Mouse (Mus musculus) liver, adult (tissue): ENCODE measurements around the gene Gp1ba.

Experiments
- GATA4 ChIP-seq: IDR thresholded peaks from 2 replicates; pipeline ENCODE4 v1.6.1; 2014; ENCODE audit warnings: mild to moderate bottlenecking, low read length; ENCODE audit not compliant: insufficient replicate concordance

Gene Gp1ba

DNA sequence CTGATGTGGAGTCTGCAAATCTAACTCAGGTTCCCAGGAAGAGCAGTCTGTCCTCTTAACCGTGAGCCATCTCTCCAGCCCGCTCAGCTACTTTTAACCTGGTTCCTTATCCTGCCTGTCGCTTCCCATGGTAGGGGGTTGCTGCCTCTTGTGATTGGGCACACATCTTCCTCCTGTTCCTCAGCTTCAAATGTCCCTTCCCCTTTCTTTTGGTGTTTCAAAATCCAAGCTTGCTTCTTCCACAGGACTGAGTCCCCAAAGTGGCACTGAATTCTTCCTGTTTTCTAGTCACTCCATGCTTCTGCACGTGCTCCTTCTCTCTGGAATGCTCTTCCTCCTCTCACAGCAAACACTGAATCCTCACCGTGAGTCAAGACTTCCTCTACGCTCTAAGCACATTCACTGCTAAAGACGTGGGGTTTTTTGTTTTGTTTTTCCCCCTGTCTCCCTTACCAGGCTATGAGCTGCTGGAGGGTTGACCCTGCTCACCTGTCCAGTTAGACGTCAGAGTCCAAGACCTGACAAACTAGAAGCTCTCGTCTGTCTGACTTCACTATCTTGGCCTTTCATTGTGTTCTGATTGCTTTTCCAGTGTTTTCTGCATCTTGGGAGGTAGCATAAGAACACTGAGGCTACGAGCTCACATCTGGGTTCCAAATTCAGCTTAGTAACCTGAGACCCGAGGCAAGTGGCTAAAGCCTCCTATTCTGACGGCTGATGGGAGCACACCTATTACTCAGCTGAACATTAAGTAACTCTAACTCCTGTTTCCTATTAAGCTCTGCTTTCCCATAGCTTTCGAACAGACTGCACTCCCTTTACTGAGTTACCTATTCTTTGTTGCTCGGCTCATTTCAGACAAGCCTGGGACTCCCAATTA is 28.6 kb downstream of the Gp1ba start:
- no peak for TF ChIP-seq GATA4

DNA sequence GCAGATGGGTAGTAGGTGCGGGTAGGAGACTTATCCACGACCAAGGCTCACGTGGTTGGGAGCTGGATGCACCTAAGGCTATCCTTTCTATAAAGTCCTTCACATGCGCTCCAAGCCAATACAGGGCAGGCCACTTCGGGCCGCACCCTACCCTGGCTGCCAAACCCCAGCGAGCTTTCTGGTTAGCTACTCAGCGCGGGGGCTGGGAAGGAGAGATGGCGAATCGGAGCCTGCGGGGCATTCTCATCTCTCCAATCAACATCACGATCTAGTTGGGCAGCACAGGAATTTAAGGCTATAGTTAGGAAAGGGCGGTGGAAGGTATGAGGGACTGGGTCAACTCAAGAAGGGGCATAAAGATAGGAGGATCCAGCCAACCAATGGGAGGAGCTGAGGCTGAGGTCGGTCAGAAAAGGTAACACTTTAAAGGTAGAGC is 29.4 kb downstream of the Gp1ba start:
- no peak for TF ChIP-seq GATA4

DNA sequence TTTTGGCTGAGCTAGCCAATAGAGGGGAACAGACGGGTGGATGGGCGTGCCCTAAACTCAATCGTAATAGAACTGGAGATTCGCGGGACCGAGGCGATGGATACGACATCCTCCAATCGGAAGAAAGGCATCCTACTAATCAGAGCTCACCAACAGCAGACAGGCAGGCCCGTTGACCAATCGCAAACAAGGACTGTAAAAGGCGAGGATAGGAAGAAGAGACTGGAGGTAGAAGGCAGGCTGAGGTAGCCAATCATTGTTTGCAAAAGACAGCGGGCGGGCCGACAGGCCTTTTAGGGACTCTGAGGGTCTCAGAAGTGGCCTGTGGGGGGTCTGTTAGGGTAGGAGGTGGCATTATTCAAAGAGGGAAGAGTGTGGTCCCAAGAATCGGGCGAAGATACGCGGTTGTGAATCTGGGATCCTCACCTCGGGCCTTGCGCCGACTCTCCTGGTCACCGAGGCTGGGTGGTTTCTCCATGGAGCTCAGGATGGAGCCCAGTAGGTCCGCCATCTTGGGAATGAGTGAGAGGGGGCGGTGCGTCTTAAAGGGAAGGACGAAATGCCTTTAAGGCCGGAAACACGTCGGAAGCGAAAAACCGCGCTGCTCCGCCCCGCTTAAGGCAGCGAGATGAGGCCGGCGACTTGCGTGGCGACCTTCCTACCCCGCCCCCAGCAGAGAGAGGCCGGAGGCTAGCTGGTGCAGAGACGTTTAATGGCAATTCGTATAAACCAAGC is 30.0 kb downstream of the Gp1ba start, which contains the start of gene Spag7:
Spag7 (minus strand) TSS at position 646 of the 735 bp plus-strand sequence.
- no peak for TF ChIP-seq GATA4

DNA sequence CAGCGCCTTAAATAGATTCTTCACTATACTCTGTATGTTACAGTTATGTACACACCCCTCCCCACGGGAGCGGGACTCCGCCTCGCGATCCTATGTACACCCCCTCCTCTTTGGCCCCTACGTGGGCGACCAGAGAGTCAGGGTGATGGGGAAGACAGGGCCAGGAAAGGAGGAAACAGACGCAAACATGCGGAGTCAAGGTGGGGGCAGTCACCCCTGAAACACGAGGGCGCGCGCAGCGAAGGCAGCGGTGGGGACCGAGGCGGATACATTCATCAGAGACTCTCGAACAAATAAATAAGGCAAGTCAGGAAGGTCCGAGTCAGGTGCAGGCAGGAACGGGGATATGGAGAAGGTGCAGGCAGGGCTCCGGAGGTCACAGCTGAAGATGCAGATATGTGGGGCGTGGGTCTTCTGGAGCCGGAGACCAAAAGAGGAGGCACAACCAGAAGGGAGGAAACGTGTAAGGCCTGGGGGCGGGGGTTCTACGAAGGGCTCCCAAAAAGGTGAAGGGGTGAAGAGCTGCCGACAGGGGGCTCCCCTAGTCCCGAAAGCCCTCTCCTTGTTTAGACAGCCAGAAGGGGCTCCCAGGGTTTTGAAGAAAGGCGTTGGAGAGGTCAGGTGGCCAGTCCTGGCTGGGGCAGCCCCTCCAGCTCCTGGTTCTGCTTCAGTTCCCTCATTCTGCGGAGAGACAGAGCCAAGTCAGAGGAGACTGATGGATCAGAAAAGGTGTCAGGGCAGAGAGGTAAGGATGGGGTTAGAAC is 30.8 kb downstream of the Gp1ba start:
- TF ChIP-seq GATA4: no peak

DNA sequence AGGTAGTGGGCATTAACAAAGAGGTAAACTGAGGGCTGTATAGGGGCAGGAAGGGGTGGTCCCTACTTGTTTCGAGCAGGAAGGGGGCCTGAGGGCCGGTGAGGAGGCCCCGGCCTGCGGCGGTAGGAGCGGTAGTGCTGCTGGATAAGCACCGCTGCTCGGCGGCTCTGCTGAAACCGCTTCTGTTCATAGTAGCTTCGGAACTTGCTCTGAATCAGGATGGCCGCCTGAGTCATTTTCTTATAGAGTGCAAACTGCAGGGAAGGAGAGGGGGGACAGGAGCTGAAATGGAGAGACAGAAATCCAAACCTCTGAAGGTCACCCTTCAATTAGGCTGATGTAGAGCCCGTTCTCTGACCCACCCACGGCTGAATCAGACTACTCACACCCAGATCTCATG is 31.6 kb downstream of the Gp1ba start:
- no peak for TF ChIP-seq GATA4

DNA sequence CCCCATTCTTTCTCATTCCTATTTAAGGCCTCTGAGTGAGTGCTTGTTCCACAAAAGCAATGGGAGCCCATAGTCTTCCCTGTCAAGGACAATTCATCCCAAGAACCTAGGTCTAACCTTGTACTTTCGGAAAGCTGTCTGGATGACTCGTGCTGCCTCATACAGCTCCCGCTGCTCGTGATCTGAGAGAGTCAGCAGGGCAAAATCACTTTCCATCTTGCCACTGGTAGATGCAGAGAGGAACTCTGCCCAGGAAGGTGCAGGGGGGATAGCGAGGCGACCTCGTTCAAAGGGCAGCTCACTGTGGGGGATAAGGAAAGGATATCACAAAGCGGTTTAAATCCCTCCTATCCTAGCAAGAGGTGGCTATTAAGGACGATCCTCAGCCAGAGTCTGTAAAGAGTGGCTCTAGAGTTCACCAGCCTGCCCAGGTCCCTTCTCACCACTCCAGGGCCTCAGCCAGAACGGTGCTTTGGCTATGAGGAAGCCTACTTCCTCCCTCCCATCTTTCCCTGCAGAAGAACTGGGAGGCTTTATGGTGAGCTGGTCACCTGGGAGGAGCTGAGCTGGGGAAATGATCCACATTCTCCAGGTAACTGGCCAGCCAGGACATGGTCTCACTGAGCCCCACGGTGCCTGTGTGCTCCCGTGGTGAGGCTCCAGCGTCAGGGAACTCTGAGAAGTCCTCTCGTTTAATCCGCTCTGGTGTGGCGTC is 32.6 kb downstream of the Gp1ba start:
- no peak for TF ChIP-seq GATA4

DNA sequence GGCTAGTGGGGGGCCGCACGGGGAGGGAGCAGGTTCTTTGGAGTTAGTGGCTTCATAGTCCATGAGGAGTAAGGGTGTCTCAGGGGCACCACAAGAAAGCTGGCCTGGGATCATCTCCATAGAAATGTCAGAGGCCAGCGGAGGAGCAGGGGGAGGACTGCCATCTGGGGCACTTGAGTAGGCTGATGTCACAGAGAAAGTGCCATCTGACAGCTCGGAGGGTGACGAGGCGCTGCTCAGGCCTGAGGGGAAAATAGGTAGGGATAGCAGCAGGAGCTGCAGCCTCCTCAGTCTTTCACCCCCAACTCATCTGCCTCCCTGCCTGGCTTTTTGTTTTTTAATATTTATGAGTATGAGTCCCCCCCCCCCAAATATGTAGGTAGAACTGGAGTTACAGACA is 35.1 kb downstream of the Gp1ba start:
- no peak for TF ChIP-seq GATA4

DNA sequence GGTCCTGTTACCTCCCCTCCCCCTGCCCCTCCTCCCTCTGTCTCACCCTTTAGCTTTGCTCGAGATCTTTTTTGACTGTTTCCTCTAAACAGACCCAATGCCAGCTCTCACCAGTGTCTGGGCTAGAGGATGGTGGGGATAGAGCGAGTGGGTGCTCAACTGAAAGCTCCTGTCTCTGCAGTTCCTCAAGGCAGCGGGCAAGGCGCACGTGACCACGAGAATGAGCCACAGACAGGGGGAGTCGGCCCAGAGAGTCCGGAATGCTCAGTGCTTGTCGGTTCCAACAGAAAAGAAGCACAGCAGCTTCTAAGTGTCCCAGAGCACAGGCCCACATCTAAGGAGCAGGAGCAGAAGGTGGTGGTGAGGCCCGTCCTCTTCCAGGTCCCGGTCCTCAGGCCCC is 35.6 kb downstream of the Gp1ba start:
- TF ChIP-seq GATA4: no peak

DNA sequence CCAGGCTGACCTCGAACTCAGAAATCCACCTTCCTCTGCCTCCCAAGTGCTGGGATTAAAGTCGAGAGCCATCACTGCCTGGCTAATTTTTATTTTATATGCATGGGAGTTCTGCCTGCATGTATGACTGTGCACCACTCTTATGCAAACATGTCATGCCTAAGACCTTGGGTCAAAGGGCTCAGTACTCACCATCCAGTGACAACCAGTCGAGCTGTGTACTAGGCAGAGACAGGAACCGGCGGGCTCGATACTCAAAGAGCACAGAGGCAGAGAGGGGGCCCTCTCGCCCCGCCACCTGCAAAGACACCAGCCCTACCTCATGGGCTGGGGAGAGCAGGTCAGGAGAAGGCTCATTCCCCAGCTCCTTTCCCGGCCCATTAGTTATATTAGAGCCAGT is 39.2 kb downstream of the Gp1ba start:
- no peak for TF ChIP-seq GATA4

DNA sequence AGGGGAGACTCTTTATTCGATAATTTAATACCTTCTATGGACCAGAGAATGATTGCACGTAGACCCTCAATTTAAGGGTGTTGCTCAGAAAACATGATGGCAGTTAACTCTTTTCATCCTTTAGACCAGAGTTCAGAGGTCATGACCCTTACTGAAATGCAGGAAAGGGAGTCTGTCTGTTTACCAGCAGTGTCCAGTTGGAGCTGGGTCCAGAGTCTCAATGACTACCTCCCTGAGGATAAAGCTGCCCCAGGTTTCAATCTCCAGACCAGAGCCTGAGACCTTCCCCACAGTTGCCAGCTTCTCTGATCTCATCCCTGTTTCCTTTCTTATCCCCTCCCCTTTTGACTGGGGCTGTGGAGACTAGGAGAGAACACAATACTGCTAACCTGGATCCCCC is 39.7 kb downstream of the Gp1ba start:
- no peak for TF ChIP-seq GATA4

DNA sequence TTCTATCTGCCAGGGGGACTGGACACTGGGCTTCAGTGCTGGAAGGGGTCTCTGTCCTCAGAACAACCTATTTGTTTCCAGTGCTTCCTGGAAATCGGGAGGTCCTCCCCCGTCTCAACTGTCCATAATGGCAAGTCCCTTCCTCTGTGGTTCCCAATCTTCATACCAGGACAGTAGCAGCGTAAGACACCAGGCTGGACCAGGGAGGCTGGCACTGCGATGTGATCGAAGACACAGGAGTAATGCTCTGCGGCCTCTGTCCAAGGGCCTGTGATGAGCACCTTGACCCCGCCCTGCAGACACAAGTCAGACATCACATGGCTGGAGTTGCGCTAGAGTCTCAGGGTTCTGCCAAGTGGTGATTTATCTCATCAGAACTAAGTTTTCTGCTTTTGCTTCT is 40.4 kb downstream of the Gp1ba start:
- no peak for TF ChIP-seq GATA4

DNA sequence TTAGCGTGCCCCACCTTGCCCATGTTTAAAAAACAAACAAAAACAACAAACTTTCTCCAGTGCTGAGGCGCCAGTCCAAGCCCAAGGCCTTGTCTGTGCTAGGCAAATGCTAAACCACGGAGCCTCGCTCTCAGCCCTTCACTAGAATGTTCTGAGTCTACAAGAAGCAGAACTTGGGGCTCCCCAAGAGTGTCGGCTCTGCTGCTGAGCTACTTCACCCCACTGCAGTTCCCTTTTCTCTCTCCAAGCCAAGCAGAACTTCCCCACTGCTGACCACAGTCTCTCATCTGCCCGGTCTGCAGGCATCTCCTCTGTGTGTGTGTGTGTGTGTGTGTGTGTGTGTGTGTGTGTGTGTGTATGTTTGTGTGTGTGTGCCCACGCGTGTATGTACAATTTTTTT is 41.0 kb downstream of the Gp1ba start:
- no peak for TF ChIP-seq GATA4

DNA sequence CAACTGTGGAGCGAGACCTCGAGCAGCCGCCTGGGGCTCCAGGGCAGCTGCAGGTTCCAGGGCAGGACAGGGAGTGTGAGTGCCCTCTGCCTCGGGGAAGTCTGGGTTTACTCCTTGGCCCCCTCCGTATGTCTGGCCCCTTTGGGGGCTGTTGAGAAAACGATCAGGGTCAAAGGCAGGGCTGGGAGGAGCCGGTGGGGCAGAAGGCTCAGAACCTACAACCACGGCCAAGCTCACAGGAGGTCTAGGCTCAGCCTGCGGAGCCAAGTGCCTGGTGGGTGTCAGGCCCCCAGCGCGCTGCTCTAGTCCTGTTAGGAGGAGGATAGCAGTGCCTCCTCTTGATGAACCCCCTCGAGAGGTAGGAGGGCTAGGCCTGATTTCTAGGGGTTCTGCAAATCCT is 42.2 kb downstream of the Gp1ba start:
- no peak for TF ChIP-seq GATA4

DNA sequence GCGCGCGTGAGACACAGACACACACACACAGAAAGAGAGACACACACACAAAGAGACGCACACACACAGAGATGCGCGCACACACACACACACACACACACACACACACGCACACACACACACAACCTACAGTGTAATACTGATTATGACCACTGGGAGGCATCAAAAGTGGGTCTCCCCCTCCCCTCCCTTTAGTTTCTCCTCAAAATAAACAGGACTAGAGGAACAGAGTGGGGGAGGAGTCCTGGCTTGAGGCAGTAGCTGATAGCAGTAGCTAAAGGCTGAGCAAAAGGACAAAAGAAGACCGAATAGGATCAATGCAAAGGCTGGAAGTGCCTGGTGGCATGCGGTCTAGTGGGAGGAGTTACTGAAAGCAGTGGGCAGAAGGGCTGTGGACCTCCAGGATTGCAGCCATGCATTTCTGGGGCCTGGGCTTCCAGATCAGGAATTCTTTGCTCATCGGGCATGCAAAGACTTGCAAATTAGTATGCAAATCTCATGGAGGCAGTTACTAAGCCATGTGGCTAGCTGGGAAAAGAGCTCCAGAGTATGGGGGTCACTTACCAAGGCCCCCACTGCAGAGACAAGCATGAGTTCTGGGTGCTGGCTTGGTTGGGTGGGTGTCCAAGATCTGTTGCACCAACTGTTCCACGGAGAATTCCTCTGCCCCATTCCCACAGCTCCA is 43.1 kb downstream of the Gp1ba start:
- no peak for TF ChIP-seq GATA4
